Mouse (Mus musculus): ENCODE measurements around the gene Asgr2.

- TF ChIP-seq CTCF (IDR thresholded peaks at IDR 0.05; ENCODE audit: low read depth, low read length) (no peak), POLR2A (IDR thresholded peaks at IDR 0.05; ENCODE audit: borderline replicate concordance, low read depth, low read length) (no peak)
These were observed 11.4 kb downstream of the Asgr2 start for GRCm38 (mm10) chr11:70103701-70104315.
